Mouse (Mus musculus): Measurements from ENCODE around the gene Pitpnm2.

DNA sequence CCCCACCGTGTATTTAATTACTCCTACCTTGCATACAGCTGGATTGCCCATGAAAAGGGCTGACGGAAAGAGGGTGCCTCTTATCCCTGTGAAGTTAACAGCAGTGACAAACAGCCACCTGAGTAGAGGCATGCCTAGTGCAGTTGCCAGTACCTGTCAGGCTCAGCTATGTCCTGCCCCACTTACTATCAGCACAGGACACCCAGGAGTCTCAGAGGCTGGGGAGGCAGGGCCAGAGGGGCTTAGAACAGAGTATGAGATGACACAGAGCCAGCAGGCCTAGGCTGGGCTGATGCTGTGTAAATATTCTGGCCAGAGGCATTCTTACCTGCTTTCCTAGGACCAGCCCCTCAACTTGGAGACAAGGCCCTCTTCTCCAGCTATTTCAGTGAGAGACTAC, 48.0 kb downstream of the Pitpnm2 start:
- TF ChIP-seq CTCF (IDR thresholded peaks at IDR 0.05) (no peak), EP300 (IDR thresholded peaks at IDR 0.05) (no peak)

Measured in lung, postnatal 0 days (tissue).